Mouse (Mus musculus): ENCODE results near the gene Flrt3. TPM values are rescaled to one million over a fixed set of nuclear protein-coding genes. Genes with fewer than 3 reads are reported as not detected.

Flrt3 gene
- total and polyA plus RNA-seq, 3 experiments, result 0.06 to 0.48 (median 0.34) TPM

- Histone ChIP-seq H3K4me1 (ENCODE audit: control insufficient read depth, insufficient read depth, low read length) (peaks cover 2% of the 10 kb centered on the region; the same call in 1 of the 2 replicates), H3K27ac (no peak overlapping the region), H3K27me3 (ENCODE audit: control insufficient read depth, insufficient read depth, low read length) (no peaks in the 10 kb centered on the region), H3K9ac (ENCODE audit: low read depth, low read length) (no peak overlapping the region), H3K4me3 (no peak overlapping the region), H3K79me2 (replicated peaks; ENCODE audit: control insufficient read depth, insufficient read depth, low read length) (no peaks in the 10 kb centered on the region), H3K36me3 (ENCODE audit: control insufficient read depth, insufficient read depth, low read length) (no peaks in the 10 kb centered on the region)
- no peak for DNase-seq
- intact Hi-C loops (cut with DNase I), result loop anchor here (10.0 kb wide), 1 partner anchor 1587 kb away; no protein-coding TSS in a partner anchor
- TF ChIP-seq CTCF (IDR thresholded peaks at IDR 0.05) (no peak), POLR2A (IDR thresholded peaks at IDR 0.05; ENCODE audit: insufficient read depth, low read depth, low read length) (no peak), EP300 (IDR thresholded peaks at IDR 0.05; ENCODE audit: insufficient read depth, low read depth, low read length) (no peak)
- 77% methylated on average over 13 of the region's 13 CpGs for WGBS
These were observed 3.8 kb downstream of the Flrt3 start for GRCm38 (mm10) chr2:140667261-140668047.

- H3K4me3 ChIP-seq, result no peak overlapping the region
- no peak overlapping the region for H3K9ac ChIP-seq (ENCODE audit: low read depth, low read length)
- H3K4me1 ChIP-seq (ENCODE audit: control insufficient read depth, insufficient read depth, low read length), result peaks cover 2% of the 10 kb centered on the region; the same call in 1 of the 2 replicates
- no peaks in the 10 kb centered on the region for H3K79me2 ChIP-seq (replicated peaks; ENCODE audit: control insufficient read depth, insufficient read depth, low read length)
- intact Hi-C loops (cut with DNase I), result loop anchor here (10.0 kb wide), 1 partner anchor 1588 kb away; no protein-coding TSS in a partner anchor
- H3K36me3 ChIP-seq (ENCODE audit: control insufficient read depth, insufficient read depth, low read length), result no peaks in the 10 kb centered on the region
- no peaks in the 10 kb centered on the region for H3K27me3 ChIP-seq (ENCODE audit: control insufficient read depth, insufficient read depth, low read length)
- no peak for DNase-seq
- no peak for TF ChIP-seq EP300 (IDR thresholded peaks at IDR 0.05; ENCODE audit: insufficient read depth, low read depth, low read length)
- TF ChIP-seq CTCF (IDR thresholded peaks at IDR 0.05), result no peak
- TF ChIP-seq POLR2A (IDR thresholded peaks at IDR 0.05; ENCODE audit: insufficient read depth, low read depth, low read length), result no peak
- H3K27ac ChIP-seq, result no peak overlapping the region
- WGBS, result 48% methylated on average over 7 of the region's 7 CpGs
These were observed 4.4 kb downstream of the Flrt3 start for GRCm38 (mm10) chr2:140666846-140667245.

GRCm38 (mm10) chr2:140664381-140664780, 6.9 kb downstream of the Flrt3 start:
- no peak for TF ChIP-seq CTCF (IDR thresholded peaks at IDR 0.05)
- TF ChIP-seq POLR2A (IDR thresholded peaks at IDR 0.05; ENCODE audit: insufficient read depth, low read depth, low read length), result no peak
- TF ChIP-seq EP300 (IDR thresholded peaks at IDR 0.05; ENCODE audit: insufficient read depth, low read depth, low read length), result no peak
- H3K4me3 ChIP-seq, result no peak overlapping the region
- intact Hi-C loops (cut with DNase I), result loop anchor here (10.0 kb wide), 1 partner anchor 1590 kb away; no protein-coding TSS in a partner anchor
- no peaks in the 10 kb centered on the region for H3K27me3 ChIP-seq (ENCODE audit: control insufficient read depth, insufficient read depth, low read length)
- no peak overlapping the region for H3K9ac ChIP-seq (ENCODE audit: low read depth, low read length)
- no peak overlapping the region for H3K27ac ChIP-seq
- no peak for DNase-seq
- no peaks in the 10 kb centered on the region for H3K36me3 ChIP-seq (ENCODE audit: control insufficient read depth, insufficient read depth, low read length)
- H3K4me1 ChIP-seq (ENCODE audit: control insufficient read depth, insufficient read depth, low read length), result no peaks in the 10 kb centered on the region
- 87% methylated on average over 4 of the region's 4 CpGs for WGBS
- H3K79me2 ChIP-seq (replicated peaks; ENCODE audit: control insufficient read depth, insufficient read depth, low read length), result no peaks in the 10 kb centered on the region

- intact Hi-C loops (cut with DNase I), result loop anchor here (10.0 kb wide), 1 partner anchor 1592 kb away; no protein-coding TSS in a partner anchor
- DNase-seq, result no peak
- H3K27me3 ChIP-seq (ENCODE audit: control insufficient read depth, insufficient read depth, low read length), result no peaks in the 10 kb centered on the region
- no peaks in the 10 kb centered on the region for H3K4me1 ChIP-seq (ENCODE audit: control insufficient read depth, insufficient read depth, low read length)
- no peaks in the 10 kb centered on the region for H3K36me3 ChIP-seq (ENCODE audit: control insufficient read depth, insufficient read depth, low read length)
- TF ChIP-seq CTCF (IDR thresholded peaks at IDR 0.05), result no peak
- no peak for TF ChIP-seq POLR2A (IDR thresholded peaks at IDR 0.05; ENCODE audit: insufficient read depth, low read depth, low read length)
- no peak for TF ChIP-seq EP300 (IDR thresholded peaks at IDR 0.05; ENCODE audit: insufficient read depth, low read depth, low read length)
- no peak overlapping the region for H3K4me3 ChIP-seq
- no peaks in the 10 kb centered on the region for H3K79me2 ChIP-seq (replicated peaks; ENCODE audit: control insufficient read depth, insufficient read depth, low read length)
- no peak overlapping the region for H3K27ac ChIP-seq
- 82% methylated on average over 5 of the region's 5 CpGs for WGBS
- H3K9ac ChIP-seq (ENCODE audit: low read depth, low read length), result no peak overlapping the region
These were observed 8.6 kb downstream of the Flrt3 start for GRCm38 (mm10) chr2:140662673-140663072.

GRCm38 (mm10) chr2:140653978-140654377, 17.3 kb downstream of the Flrt3 start:
- Histone ChIP-seq H3K36me3 (ENCODE audit: control insufficient read depth, insufficient read depth, low read length) (no peaks in the 10 kb centered on the region), H3K27me3 (ENCODE audit: control insufficient read depth, insufficient read depth, low read length) (no peaks in the 10 kb centered on the region), H3K9ac (ENCODE audit: low read depth, low read length) (no peak overlapping the region), H3K4me3 (no peak overlapping the region), H3K79me2 (replicated peaks; ENCODE audit: control insufficient read depth, insufficient read depth, low read length) (no peaks in the 10 kb centered on the region), H3K4me1 (ENCODE audit: control insufficient read depth, insufficient read depth, low read length) (no peaks in the 10 kb centered on the region), H3K27ac (no peak overlapping the region)
- intact Hi-C loops (cut with DNase I), result no loop called here
- DNase-seq, result no peak
- WGBS, result 90% methylated on average over 2 of the region's 2 CpGs
- no peak for TF ChIP-seq CTCF (IDR thresholded peaks at IDR 0.05)
- no peak for TF ChIP-seq POLR2A (IDR thresholded peaks at IDR 0.05; ENCODE audit: insufficient read depth, low read depth, low read length)
- TF ChIP-seq EP300 (IDR thresholded peaks at IDR 0.05; ENCODE audit: insufficient read depth, low read depth, low read length), result no peak

- no peak for DNase-seq
- no peak overlapping the region for H3K27ac ChIP-seq
- TF ChIP-seq EP300 (IDR thresholded peaks at IDR 0.05; ENCODE audit: insufficient read depth, low read depth, low read length), result no peak
- TF ChIP-seq POLR2A (IDR thresholded peaks at IDR 0.05; ENCODE audit: insufficient read depth, low read depth, low read length), result no peak
- no peak for TF ChIP-seq CTCF (IDR thresholded peaks at IDR 0.05)
- H3K27me3 ChIP-seq (ENCODE audit: control insufficient read depth, insufficient read depth, low read length), result no peaks in the 10 kb centered on the region
- no peak overlapping the region for H3K9ac ChIP-seq (ENCODE audit: low read depth, low read length)
- H3K79me2 ChIP-seq (replicated peaks; ENCODE audit: control insufficient read depth, insufficient read depth, low read length), result no peaks in the 10 kb centered on the region
- H3K36me3 ChIP-seq (ENCODE audit: control insufficient read depth, insufficient read depth, low read length), result no peaks in the 10 kb centered on the region
- intact Hi-C loops (cut with DNase I), result no loop called here
- no peak overlapping the region for H3K4me3 ChIP-seq
- no peaks in the 10 kb centered on the region for H3K4me1 ChIP-seq (ENCODE audit: control insufficient read depth, insufficient read depth, low read length)
These were observed 17.8 kb downstream of the Flrt3 start for GRCm38 (mm10) chr2:140653481-140653880.
